Mouse (Mus musculus) A20 (cell line): ENCODE results near the gene Sidt1.
"Not testable (repeated sequence)": the region's sequence is repeated elsewhere in the genome, so short reads cannot be mapped to it uniquely, and the experiment has no call there.

Source experiments
- DNase-seq: peaks from one replicate; pipeline ENCODE4 v3.0.0-alpha.2; 2011; ENCODE audit warnings: low read depth, low spot score

Sidt1 gene

DNA sequence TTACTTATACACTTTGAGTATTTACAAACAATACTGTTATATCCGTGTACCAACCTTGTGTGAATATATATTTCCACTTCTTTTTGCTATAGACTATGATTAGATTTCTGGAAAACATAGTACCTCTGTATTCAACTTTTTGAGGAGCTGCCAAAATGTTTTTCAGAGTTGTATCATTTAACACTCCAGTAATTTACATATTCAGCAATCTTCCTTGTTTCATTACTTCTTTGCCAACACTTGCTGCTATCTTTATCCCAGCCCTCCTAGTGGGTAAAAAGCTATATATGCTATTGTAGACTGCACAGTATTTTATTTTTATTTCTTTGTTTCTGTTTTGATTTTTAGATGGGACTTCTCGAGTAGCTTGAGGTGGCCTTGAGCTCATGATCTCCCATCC, 29.2 kb downstream of the Sidt1 start:
- DNase-seq, result no peak

DNA sequence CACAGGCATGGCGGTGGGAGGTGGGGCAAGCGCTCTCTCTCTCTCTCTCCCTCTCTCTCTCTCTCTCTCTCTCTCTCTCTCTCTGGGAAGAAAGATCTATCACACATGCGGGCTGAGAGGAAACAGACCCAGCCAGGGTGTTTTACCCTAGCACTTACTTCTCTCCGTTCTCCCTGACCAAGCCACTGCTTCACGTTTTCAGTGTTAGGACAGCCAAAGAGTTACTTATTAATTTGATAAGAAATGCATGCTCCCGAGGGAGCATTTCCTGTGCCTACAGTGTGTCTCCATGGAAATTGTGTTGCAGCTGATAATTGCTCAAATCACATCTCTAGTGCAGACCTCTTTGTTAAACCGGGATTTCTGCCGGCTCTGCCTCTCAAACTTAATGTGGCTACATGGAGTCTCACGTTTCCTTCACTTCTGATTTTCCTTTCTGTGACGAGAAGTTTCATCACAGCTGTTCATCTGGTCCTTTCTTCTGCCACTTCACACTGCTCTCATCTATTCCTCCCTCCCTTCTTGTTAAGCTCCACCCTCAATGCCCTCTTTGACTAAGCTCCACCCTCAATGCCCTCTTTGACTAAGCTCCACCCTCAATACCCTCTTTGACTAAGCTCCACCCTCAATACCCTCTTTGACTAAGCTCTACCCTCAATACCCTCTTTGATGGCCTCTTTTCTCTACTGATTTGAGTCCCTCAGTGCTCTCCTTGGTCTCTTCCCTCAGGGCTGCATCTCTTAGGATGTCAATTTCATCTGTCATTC, 30.7 kb downstream of the Sidt1 start:
- no peak for DNase-seq

DNA sequence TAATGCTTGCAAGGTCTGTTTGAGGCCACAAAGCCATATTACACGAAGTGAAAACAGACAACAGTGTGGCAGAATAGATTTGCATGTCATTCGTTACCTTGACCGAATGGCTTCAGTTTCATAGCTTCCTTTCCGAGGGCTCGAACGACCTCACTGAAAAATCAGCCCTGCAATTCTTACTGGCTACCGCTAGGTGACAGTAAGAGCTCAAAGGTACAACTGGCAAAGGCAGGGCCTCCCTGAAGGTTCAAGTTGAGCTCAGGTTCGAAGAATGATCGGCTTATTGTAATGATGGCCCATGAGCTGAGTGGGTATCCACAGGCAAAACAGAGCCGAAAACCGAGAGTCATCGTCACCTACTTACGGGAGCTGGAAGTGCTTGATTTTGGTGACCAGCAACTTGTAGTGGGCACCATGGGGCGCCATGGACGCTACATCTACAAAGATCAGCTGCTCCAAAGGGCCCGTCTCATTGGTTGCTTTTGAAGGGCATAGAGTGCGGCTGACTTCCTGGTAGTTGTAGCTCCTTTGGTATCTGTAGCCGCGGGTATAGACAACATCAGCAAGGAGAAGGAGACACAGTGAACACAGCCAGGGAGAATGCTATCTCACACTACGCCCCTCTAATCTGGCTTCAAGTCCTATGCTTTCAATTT, 33.4 kb downstream of the Sidt1 start:
- DNase-seq, result peak; percentile 75

DNA sequence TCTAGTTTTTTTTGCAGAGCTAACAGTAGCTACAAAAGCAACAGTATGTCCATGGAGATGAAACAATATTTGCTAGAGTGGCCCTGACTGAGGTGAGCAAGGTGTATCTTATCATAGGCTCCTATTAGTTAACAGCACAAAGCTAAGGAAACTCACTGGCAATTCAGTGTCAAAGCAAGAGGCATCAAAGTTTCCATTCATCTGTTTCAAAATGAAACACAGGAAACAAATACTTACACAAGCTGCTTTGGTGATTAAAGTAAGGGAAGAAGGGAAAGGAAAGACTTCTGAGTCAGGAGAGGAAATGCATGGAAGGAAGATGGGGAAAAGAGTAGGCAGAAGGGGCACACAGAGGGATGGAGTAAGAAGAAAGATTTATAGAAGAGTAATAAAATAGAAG, 39.0 kb downstream of the Sidt1 start:
- no peak for DNase-seq

DNA sequence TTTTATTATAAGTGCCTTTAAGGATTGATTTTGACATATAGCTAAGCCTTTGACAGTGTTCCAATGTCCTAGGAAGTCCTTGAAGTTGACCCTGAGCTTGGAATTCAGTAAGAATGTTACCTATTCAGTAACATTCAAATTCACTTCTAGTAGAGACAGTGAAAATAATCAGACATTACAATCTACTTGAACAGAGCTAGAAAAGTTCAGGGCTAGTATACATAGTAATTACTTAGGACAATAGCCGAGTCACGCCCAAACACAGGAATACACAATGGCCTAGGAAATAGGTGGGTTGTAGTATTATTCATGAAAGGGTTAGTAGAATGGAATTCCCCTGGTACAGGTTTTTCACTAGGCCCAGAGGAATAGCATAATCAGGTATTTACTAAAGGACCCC, 40.3 kb downstream of the Sidt1 start:
- not testable (repeated sequence) for DNase-seq

DNA sequence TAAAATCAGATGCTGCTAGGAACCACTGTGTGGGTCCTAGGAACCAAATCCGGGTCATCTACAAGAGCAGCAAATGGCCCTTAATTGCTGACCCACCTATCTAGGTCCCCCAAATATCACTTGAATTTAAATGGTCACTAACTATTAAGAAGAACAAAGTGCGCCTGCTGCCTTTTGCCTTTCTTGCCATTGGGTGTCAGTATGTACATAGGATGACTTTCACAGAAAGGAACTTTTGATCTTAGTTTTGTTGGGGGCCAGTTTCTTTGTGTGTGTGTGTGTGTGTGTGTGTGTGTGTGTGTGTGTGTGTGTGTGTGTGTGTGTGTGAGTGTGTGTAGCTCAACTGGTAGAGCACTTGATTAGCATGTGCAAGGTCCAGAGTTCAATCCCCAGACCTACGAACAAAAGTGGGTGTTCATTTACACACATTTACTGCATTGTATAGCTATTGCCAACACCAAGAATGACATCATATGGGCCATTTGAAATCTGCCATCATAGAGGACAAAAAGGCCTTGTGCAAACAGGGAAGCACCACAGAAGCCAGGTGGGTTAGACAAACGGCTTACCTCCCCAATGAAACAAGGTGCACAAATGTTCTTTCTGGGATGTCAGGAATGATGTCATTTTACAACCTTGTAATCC, 43.9 kb downstream of the Sidt1 start:
- DNase-seq, result no peak

DNA sequence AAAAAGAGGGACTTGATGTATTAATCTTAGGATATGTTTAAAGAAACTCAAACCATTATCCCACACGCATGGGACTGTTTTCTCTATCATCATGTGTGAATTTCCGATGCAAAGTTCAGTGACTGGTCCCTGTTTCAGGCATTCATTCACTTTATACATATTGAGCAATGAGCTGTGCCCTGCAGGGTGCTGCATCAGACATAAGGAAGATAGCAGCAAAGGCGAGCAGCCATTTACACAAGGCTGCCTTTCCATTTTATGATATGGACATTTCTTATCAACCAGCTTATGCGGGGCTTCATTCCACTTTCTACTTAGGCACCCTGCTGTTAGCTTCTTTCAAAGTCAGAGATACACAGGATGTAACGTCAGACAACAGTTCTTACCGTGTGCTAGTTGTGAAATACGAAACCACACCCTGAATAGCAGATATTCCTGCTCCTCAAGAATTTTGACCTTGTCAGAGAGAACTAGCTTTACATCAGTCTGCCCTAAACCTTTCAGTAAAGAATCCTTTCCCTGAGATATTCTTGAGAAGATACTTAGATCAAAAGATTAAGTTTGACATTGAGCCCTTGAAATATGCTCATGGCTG, 45.5 kb downstream of the Sidt1 start:
- DNase-seq, result no peak

DNA sequence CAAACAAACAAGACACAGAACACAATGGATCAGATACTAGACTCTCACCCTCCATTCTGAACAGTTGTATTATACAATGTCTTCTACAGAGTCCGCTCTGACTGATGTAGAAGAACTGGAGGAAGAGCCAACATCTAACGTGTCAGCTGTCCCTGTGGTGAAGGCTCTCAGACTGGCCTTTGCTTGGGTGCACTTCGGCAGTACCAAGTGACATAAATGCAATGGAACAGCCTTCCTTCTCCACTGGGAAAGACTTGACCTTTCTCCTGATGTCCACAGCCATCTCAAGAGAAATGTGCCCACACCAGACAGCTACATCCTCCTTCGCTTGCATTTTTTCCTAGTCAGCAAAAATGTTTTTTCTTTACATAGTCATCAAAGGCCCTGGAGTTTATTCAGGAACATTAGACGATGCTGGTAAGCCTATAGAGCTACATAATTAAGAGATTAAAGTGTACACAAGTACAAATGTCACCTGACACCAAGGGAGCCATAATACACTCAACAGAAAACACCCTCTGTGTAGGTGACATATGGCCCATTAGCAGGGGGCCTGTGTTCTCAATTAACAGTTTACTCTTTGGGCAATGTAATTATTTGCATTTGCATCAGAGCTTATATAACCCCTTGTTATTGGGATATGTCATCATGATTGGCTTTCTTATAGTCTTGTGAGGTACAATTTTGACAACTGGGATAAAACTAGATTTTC, 50.2 kb downstream of the Sidt1 start:
- DNase-seq, result no peak

DNA sequence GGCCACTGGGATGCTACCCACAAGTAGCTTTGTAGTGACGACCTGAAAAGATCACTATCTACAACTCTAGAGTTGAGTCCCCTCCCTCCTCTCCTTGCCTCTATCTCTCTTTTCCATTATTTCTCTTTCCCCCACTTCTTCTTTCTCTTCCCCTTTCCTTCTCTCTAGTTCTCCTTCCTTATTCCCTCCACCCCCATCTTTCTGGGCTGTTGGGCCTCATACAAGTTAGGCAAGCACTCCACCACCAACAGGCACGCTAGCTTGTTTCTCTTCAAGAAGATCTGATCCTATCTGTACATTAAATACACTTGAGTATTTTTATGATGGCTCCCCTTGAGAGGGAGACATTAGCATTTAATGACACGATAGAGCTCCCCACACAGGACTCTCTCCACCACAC, 51.0 kb downstream of the Sidt1 start:
- DNase-seq, result no peak

DNA sequence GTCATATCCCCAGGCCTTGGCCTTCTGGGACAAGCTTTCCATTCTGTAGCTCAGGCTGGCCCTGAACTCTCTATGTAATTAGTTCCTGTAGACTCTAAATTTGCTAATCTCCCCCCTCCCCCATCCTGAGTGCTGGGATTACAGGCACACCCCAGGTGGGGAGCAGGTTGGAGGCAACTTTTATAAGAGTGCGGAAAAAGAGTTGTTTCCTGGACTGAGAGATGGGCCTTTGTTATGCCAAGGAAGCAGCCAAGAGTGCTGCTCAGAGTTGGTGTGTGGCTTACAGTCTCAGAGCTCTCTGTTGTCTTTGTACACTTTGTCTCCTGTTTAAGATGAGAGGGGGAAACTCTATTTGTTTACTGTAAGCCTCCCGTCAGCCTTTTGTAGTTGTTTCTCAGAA, 52.2 kb downstream of the Sidt1 start:
- DNase-seq, result no peak

DNA sequence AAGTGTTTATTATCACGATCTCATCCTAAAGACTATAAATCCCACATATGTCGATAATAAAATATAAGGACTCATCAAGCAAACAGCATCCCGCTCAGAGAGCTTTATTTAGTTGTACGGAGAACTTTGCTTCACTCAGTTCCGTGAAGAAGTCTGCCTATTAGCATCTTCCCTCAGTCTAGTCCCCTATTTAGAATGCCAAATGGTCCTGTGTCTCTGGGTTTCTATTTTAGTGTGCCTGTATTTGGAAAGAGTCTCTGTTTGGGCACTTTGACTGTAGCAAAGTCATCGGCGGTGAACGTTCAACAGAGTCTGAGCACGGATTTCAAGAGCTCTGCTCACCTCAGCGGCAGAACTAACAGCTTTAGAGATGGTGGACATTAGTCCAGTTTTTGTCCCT, 55.8 kb downstream of the Sidt1 start:
- no peak for DNase-seq

DNA sequence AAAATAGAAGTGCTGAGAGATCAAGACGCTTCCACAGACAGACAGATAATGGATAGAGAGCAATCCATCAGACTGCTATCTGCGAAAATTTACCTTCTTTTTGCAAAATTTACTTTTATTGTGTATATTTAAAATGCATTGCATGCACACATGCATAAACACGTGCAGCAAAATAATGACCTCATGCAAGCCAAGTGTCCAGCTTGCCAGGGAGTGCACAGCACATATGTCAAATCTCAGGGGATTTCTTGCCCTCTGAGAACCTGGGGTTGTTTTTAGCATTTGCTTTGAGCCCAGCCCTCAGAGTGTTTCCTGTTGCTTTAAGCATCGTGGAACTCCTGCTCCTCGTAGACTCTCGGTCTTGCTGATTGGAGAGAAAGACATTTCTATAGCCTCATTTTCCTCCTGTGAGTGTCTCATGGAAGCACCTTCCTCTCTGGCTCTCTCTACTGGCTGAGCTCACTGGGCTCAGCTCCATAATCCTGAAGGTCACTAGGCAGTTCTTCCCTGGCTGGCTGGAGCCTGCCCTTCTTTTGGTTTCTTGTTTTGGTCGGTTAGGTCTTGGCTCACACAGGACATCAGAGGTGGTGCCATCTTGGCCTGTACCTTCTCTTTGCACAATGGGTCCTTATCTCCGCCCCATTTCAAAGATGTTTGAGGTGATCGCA, 61.5 kb downstream of the Sidt1 start:
- no peak for DNase-seq

DNA sequence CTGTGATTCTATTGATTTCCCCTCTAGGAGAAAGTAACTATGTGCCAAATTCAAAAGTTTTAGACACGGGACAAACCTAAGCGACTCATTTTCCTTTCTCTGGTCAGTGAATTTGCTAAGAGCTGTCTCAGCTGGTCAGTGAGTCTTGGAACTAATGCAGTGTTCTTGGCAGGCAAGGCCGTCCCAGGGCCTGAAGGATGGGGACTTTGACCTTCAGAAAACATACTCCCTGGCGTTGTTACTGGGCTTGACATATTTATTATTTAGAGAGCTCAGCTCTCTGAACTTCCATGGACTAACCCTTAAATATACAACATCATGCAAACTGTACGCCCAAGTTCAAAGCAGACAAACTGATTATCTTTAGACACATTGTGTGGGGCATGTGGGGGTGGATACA, 62.4 kb downstream of the Sidt1 start:
- DNase-seq, result no peak

DNA sequence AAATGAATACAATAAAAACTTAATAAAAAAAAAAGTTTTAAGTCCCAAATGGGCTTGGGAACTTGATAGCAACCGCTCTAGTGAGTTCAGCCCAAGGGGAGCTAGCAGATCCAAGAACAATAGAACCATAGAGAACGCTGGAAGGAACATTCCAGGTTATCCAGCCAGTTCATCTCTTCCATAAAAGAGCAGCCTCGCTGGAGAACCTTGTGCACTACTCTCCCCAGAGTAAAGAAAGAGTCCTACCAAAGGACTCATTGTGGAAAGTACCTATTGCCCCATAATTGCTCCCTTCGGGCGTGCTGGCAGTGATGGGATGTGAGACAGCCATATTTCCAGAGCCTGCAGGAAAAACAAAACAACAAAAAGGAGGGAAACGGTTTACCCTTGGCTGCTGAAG, 63.4 kb downstream of the Sidt1 start:
- no peak for DNase-seq

DNA sequence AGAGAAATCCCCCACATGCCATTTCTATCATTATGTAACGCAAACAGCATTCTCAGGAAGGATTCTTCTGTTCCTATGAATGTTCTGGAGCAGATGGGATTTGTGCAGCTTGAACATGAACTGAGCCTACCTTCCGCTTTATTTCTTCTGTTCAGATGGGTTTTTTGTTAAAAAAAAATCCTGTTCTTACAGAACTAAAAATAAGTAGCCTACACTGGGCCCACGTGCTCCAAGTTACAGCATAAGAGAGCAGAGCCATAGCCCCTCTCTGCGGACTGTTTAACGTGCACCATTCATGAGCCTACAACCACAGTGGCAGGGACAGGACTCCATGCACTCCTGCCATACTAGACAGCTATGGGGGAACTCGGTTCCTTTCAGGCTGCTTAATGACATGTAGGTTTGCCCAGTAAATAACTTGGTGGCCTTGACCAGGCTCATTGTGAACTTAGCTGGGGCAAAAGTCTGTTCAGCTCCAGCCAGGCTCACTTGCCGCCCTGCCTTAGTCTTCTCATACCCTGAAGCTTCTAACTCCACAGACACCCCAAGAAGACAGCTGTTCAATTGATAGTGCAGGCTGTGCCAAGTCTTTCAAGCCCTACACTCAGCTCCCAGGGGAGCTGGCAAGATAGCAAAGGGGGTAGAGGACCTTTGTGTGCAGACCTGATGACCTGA, 64.3 kb downstream of the Sidt1 start:
- no peak for DNase-seq

DNA sequence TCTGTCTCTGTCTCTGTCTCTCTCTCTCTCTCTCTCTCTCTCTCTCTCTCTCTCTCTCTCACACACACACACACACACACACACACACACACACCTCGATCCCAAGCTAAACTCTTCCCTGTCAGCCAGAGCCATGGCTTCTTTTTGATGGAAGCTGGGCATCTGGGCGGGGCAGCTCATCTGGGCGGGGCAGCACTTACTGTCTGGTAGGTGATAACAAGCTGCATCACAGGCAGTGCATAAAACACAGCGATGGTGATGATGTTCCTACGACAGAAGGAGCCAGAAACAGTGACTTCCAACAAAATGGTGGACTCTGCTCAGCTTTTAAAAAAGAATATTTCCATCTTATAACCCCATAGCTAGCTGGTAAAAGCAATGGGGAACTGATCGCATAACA, 67.4 kb downstream of the Sidt1 start:
- no peak for DNase-seq

DNA sequence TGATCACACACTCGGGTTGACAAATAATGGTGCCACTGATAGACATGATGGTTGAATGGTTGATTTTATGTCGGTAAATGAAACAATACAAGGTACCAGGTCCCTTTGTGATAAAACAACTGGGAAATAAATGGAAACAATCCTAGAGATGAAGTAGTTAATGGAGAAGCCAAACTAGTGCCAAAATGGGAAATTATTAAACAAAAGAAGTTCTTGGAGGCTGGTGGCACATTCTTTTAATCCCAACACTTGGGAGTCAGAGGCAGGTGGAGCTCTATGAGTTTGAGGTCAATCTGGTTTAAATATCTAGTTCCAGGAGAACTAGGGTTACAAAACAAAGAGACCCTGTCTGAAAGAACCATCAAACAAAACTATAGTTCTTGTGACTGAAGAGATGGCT, 68.1 kb downstream of the Sidt1 start:
- DNase-seq, result no peak

DNA sequence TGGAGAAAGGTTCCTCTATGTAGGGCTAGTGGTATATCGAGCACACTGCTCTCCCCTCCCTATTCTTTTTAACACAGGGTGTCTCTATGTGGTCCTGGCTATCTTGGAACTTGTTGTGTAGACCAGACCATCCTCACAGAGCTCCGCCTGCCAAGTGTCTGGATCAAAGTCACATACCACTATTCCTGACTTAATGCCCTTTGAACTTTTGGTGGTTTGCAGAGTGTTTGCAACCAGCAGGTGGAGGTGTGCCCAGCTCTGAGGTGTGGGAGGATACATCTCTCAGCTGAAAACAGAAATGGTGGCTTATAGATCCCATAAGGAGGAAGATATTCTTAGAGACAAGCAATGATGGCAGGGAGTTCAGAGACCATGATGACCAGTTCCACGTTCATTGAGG, 75.5 kb downstream of the Sidt1 start:
- DNase-seq, result no peak

DNA sequence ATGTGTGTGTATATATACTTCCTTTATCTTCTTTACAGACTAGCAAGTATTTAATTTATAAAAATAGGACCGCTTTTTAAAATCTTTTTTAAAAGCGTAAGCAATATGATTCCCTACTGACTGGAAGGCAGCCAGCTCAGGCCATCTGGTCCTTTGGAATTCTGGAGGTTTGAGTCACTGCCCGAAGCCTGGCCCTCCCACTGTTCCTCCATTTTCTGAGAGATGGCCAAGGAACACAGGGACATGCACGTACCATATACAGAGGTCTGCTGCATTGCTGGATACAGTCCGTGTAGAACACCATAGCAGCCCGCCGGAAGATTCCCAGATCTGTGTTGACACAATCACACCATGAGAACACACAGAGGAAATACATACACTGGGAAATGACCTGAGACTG, 78.3 kb downstream of the Sidt1 start:
- no peak for DNase-seq

DNA sequence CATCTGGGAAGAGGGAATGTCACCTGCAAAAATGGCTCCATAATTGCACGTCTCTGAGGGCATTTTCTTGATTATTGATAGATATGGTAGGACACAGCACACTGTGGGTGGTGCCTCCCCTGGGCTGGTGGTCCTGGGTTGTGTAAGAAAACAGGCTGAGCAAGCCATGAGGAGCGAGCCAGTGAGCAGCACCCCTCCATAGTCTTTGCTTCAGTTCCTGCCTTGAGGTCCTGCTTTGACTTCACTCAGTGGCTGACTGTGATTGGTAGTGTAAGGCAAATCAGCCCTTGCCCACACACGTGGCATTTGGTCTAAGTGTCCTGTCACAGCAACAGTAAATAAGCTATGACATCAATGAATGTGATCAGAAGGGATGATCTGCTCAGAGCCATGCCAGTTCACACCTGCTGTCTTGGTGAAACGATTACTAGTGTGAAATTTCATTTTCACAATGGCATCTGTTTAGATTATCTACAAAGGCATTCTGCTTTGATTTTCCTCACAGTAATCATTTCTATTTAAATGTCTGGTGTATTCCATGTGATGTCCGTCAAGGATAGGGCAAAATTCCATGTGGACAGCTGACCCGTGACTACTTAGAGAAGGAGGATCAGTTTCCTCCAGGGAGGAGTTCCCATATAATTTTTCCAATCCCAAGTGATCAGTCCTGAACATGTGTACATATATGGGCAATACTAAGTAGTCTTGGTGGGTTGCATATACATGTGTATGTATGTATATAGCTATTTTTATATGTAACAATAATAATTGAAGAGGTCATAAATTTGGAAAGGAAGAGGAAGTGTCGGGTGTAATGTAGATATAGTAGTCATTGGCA, 79.0 kb downstream of the Sidt1 start:
- DNase-seq, result no peak
